Mouse (Mus musculus) G1E (cell line): Measurements from ENCODE around the gene Pif1.

Experiments used
- CTCF ChIP-seq: IDR thresholded peaks from 2 replicates; pipeline ENCODE4 v1.5.1; 2012; ENCODE audit warnings: low read depth, low read length, inconsistent platforms, mixed read lengths
- GATA1 ChIP-seq: IDR thresholded peaks from 2 replicates; pipeline ENCODE4 v1.6.1; 2012; ENCODE audit warnings: borderline replicate concordance, low read length, inconsistent platforms, mixed read lengths

DNA sequence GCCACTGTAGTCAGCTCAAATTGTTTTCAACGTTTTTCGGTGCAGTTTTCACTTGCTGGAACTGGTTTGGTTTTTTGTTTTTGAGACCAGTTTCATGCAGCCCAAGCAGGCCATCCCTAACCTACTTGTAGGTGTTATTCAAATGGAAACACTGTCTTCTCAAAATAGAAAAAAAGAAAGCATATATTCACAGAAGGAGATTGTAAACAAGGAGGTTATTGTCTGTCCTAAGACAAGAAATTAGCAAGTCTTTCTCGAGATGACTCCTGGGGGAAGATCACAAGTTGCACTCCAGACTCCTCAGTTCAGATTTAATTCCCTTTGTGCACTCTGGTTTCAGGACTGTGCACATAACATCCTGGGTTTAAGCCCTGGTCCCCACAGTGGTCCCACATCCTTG lies 32.4 kb downstream of the Pif1 start:
- no peak for TF ChIP-seq CTCF
- no peak for TF ChIP-seq GATA1
